In genomic region chr11:58262336-58262735, GRCm38 (mm10) we compare ENCODE assay signal across 30 mouse cellular contexts. TPM values are rescaled to one million over a fixed set of nuclear protein-coding genes. Genes with fewer than 3 reads are reported as not detected.
"Had no signal": no experiment of that assay in that cellular context is flagged by ENCODE, and none has a peak within 500 bp of the region (broad histone marks: within the 10 kb centered on the region; RNA-seq: fewer than 3 reads in every experiment).

No protein-coding gene starts in this region.

- DNase-seq: cerebellum, adult 2 months; cerebellum, adult 8-10 months; cerebellum, adult 9-10 months; cerebellum, adult 9-11 months; cerebellum, postnatal 10 days; cerebellum, postnatal 14 days; cerebellum, postnatal 25 days; cerebellum, postnatal 36 days; embryo, embryonic 11 days; forebrain, postnatal 0 days; gastrocnemius, adult 2 months; gastrocnemius, postnatal 10 days; gastrocnemius, postnatal 14 days; gastrocnemius, postnatal 25 days; gastrocnemius, postnatal 36 days; heart, adult 18-20 months; heart, adult 2 months had no signal

- H3K4me3 ChIP-seq: embryonic facial prominence, embryonic 10.5 days; embryonic facial prominence, embryonic 12.5 days; embryonic facial prominence, embryonic 13.5 days; embryonic facial prominence, embryonic 15.5 days; erythroblast, embryonic 14.5 days; forebrain, embryonic 10.5 days; forebrain, embryonic 12.5 days; forebrain, embryonic 13.5 days; forebrain, embryonic 15.5 days; gastrocnemius, adult 2 months; heart, adult 2 months had no signal

- H3K4me2 ChIP-seq: embryonic facial prominence, embryonic 12.5 days; embryonic facial prominence, embryonic 13.5 days; embryonic facial prominence, embryonic 15.5 days; forebrain, embryonic 12.5 days; forebrain, embryonic 13.5 days; forebrain, embryonic 15.5 days had no signal

- H3K9ac ChIP-seq: embryonic facial prominence, embryonic 12.5 days; embryonic facial prominence, embryonic 13.5 days; embryonic facial prominence, embryonic 15.5 days; forebrain, embryonic 12.5 days; forebrain, embryonic 13.5 days; forebrain, embryonic 15.5 days; forebrain, postnatal 0 days had no signal

- H3K36me3 ChIP-seq: embryonic facial prominence, embryonic 10.5 days; embryonic facial prominence, embryonic 12.5 days; embryonic facial prominence, embryonic 13.5 days; embryonic facial prominence, embryonic 15.5 days; forebrain, embryonic 10.5 days; forebrain, embryonic 12.5 days; forebrain, embryonic 15.5 days had no signal

- H3K27ac ChIP-seq: embryonic facial prominence, embryonic 10.5 days; embryonic facial prominence, embryonic 12.5 days; embryonic facial prominence, embryonic 13.5 days; embryonic facial prominence, embryonic 15.5 days; forebrain, embryonic 10.5 days; forebrain, embryonic 12.5 days; forebrain, embryonic 13.5 days; forebrain, embryonic 15.5 days; gastrocnemius, adult 2 months; heart, adult 2 months had no signal

- H3K9me3 ChIP-seq: embryonic facial prominence, embryonic 10.5 days; embryonic facial prominence, embryonic 12.5 days; embryonic facial prominence, embryonic 13.5 days; embryonic facial prominence, embryonic 15.5 days; forebrain, embryonic 10.5 days; forebrain, embryonic 12.5 days; forebrain, embryonic 13.5 days; forebrain, embryonic 15.5 days had no signal

- H3K4me1 ChIP-seq: embryonic facial prominence, embryonic 10.5 days; embryonic facial prominence, embryonic 12.5 days; embryonic facial prominence, embryonic 13.5 days; embryonic facial prominence, embryonic 15.5 days; forebrain, embryonic 10.5 days; forebrain, embryonic 12.5 days; forebrain, embryonic 13.5 days; forebrain, embryonic 15.5 days had no signal

- H3K27me3 ChIP-seq: embryonic facial prominence, embryonic 12.5 days; embryonic facial prominence, embryonic 13.5 days; embryonic facial prominence, embryonic 15.5 days; forebrain, embryonic 12.5 days; forebrain, embryonic 13.5 days; forebrain, embryonic 15.5 days had no signal

- ATAC-seq: forebrain, embryonic 13.5 days; forebrain, embryonic 14.5 days; forebrain, embryonic 15.5 days; forebrain, embryonic 16.5 days; forebrain, postnatal 0 days had no signal

RNA-seq across cellular contexts. Expression of gene 4930438A08Rik, which starts 12.3 kb away (rescaled TPM):
- polyA plus RNA-seq: cerebellum, adult 2 months; cortical plate, adult 2 months; embryonic facial prominence, embryonic 10.5 days; embryonic facial prominence, embryonic 13.5 days; erythroblast, embryonic 14.5 days; forebrain, embryonic 10.5 days; forebrain, embryonic 12.5 days; forebrain, embryonic 13.5 days; forebrain, embryonic 14.5 days; forebrain, embryonic 15.5 days; forebrain, embryonic 16.5 days; forebrain, postnatal 0 days; frontal cortex, adult 2 months; heart, adult 2 months had no signal
